Mouse (Mus musculus) layer of hippocampus, postnatal 36 days (tissue): ENCODE measurements around the gene Pou4f2. TPM values are rescaled to one million over a fixed set of nuclear protein-coding genes. Genes with fewer than 3 reads are reported as not detected.

Experiments
- DNase-seq, 2 experiments: peaks; one replicate each; pipeline ENCODE4 v3.0.0; 2022
- total RNA-seq, 2 experiments: library from RNA; stranded (reverse); gene quantifications; 2 replicates each; pipeline ENCODE4 v1.2.3; 2021

The Pou4f2 gene
- not detected for total RNA-seq

DNA sequence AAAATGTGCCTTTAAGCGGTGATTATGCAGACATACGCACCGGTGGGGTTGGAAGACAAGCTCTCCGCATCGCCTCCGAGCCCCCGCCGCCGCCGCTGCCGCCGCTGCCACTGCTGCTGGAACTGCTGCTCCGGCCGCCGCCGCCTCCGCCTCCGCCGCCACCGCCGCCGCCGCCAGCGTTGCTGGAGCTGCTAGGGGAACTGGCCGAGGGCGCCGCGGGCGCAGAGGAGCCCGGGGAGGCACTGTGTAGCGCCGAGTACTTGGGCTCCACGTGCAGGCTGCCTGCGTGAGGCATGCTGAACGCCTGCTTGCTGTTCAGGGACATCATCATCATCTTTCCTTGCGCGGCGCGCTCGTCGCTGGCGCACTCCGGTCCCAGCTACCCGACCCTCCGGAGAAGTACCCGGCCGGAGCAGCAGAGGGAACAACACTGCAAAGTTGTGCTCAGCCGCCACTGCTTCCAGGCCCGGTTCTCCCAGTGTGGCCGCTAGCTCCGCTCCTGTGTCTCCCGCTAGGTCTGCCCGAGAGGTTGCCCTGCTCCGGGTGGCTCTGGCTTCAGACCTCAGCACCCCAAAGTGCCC lies at the start of gene Pou4f2:
Gene Pou4f2, minus strand, starts transcription at position 575 of the 581 bp plus-strand sequence.
- no peak for DNase-seq

DNA sequence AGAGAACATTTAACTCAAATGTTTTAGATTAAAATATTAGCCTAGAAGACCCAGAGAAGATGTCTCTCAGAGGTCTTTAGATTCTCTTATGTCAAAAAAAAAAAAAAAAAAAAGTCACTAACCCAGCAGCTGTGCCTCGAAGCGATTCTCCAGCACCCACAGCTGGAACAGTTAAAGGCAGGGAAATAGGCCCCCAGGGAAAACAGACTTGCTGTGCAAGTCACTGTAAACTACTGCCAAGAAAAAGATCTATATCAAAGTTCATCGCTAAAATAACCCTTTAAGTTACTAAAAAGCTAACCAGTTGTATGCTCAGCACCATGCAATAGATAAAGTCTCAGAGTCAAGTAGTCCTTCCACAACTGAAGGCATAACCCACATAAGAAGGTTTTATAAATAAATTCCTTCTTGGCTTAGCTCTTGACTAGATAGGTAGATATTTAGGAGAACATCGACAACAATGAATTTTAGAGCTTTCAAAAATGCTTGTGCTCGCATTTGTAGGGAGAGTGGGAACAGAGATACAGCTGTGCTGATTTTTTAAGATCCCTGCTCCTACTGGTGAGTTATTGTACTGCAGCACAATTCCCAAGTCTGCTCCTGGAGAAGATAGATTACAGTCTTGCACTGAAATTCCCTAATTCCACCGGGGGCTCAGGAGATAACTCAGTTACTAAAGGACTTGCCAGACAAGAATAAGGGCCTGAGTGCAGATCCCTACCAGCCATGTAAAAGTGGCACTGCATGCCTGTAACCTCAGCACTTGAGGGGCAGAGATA lies 40.8 kb upstream of the Pou4f2 start:
- DNase-seq = no peak

DNA sequence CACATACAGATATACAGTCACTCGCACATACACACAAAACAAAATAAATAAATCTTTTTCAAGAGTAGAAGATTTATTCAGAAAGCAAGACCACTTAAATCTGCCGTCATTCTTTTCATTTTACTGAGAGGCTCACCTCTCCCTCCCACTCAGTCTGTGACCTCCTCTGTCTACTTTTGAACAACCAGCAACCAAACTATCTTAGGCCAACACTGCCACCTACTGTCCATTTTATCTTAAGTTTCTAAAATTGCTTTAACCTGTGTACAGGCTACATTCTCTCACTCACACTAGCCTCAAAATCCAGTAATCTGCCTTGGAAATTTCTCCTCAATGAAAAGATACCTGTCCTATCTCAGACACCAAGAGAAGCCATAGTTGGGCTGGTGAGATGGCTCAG lies 31.4 kb upstream of the Pou4f2 start:
- DNase-seq = no peak

DNA sequence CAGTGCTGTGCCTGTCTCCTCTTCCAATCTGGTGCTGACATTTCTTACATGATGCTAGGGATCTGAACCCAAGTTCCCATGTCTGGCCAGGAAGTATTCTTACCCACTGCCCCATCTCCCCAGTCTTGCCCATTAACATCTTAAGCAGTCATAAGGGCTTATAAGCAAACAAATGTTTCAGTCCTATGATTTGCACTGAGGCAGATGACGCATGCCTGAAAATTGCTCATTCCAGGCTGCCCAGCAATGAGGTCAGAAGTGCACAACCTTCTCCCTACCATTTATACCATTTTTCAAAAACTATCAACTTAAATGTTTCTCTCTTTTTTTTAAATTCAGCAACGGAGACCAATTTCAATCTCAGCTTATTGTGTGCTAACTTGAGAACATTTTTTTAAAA lies 27.5 kb upstream of the Pou4f2 start:
- DNase-seq = no peak

DNA sequence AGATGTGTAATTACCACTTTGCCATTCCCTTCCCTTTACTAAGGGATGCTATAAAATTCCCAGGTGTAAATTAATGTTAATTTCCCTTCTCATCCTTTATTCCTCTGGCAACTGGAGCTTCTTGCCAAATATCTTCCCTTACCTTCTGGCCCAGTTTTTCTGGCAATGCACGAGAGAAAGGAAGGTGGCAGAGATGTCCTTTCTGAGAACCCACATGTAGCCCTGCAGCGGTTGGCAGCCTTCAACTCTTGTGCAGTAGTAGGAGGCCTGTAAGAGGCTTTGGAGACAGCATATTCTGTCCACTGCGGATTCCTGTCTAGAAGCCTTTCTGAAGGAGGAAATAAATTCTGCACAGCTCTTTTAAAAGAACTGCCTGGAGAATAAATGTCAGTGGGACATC lies 20.0 kb upstream of the Pou4f2 start:
- no peak for DNase-seq

DNA sequence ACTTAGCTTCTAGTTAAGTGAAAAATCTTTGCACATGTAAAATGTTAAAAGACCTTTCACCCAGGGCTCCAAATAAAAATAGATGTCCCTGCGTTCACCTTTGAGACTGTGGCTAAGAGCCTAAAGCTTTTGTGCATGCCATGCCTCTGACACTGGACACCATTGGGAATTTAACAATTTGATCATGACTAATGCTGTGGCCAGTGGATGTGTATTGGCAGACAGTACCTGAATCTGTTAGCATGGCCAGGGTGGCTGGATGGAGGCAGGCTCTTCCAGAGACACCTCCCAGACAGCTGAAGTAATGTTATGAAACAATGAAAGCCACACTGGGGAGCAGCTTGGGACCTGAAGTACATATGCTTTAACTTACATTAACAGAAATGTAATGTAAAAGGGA lies 6.3 kb upstream of the Pou4f2 start:
- DNase-seq = no peak

DNA sequence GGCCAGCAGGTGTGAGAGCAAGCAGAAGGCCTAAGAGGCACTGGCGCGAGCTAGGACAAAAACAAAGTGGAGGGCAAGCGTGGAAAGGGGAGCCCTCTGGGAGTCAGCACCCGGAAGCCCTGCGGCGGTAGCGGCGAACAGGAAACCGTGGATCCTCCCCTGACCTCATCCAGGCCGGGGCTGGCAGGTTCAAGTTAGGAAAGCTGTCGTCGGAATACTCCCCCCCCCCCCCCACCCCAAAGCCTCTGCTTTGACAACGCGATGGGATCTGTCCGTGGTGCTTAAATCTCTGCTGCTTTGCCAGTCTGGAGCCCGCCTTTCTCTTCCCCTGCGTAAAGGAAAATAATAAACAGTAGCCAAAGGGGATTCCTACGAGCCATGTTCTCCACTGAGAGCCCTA lies 1.7 kb upstream of the Pou4f2 start:
- DNase-seq = no peak

DNA sequence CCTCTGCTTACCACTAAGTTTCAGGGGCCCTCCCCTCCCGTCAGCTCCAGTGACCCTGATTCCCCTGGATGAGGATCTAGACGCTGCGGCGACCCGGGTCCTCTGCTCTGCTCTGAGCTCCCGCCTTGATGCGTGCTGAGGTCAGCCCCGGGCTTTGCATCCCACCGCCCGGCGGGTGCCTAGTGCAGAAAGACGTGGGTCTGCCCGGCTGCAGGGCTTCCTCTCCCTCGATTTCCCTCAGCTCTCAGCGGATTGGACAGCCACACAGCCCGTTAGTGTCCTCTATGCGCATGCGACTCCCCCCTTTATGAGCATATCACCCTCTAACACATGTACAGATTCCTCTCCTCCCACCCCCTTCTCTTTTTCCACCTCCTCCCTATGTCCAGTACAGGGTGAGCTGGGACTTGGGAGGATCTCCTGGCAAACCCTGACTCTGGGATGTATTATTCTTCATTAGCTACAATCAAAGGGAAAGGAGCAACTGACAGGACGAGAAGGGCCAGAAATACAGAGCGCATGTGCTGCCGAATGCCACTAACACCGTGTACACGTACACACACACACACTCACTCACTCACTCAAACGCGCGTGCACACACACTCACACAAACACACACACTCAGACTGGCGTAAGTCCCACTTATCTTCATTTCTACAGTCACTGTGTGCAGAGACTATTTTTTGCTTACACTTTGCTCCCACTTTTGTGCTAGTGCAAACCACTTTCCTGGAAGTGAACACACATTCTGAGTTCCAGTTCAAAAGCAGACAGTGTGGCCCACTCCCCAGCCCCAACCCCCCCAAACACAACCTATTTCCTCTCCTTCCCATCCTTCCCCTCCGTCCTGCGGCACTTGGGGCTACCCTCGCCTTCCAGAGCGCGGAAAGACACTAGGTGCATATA lies 948 bp upstream of the Pou4f2 start:
- no peak for DNase-seq

DNA sequence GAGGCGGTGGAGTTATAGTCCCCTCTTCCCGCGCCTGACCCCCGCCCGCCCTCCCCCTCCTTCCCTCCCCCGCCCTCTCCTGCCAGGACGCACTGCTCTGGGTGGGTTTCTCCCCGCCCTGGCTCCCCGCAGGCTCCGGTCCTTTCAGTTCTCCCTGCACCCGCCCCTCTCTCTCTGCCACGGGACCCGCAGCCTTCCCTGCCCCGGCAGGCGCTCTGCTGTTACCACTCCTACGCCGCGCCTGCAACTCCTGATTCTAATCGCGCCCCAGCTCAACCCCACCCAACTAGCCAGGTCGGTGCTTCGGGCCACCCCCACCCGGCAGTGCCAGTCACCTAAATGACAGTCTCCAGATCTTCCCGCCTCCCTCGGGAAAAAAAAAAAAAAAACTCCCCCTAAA lies 216 bp upstream of the Pou4f2 start:
- DNase-seq = no peak

DNA sequence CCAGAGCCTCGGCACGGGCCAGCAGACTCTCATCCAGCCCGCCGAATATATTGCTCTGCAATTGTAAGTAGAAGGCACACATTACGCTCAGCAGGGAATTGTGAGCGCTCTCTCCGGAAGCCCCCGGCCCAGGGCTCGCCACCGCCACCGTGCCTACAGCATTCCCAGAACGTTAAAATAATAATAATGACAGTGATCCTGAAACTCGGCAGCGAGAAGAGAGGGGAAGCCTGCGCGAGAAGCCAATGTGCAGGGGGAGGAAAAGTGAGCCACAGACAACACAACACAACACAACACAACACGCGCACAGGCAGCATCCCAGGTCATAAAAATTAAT lies 853 bp downstream of the Pou4f2 start:
- DNase-seq = no peak

DNA sequence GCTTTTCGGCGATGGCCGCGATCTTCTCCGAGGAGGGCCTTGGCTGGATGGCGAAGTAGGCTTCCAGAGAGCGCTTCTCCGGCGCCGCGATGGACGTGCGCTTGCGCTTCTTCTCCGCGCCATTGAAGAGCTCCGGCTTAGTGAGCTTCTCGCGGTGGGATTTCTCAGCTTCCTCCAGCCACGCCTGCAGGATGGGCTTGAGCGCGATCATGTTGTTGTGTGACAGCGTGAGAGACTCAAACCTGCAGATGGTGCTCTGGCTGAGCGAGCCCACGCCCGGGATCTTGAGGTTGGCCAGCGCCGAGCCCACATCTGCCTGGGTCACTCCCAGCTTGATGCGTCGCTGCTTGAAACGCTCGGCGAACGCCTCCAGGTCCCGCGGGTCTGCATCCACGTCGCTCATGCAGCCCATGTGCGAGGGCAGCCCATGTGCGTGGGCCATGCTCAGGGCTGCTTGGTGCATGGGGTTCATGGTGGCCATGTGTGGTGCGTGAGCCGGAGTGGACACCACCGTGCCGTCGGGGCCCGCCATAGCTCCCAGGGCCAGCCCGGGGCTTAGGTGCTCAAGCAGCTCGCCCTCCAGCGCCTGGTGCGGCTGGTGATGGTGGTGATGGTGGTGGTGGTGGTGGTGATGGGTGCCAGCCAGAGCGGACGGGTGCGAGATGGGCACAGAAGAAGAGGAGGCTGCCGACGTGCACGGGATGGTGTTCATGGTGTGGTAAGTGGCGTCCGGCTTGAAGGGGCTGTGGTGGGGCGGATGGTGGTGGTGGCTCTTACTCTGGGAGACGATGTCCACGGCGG lies 1.4 kb downstream of the Pou4f2 start:
- DNase-seq = no peak

DNA sequence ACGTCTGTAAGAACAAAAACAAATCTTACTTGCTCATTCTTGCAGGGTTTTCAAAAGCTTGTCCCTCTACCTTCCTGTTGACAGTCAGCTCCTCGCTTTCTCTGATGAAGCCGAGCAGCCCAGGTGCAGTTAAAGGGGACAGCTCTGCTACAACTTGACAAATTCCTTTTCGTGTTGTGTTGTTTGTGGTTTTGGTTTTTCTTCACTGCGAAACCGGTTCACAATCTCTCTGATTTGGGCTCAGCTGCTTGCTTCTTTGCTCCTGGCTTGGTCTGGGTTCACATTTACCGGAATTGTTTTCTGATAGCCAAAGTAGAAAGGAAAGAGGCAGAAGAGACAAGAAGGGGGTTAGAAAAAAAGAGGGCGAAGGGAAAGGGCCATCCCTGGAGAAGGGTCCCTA lies 2.1 kb downstream of the Pou4f2 start:
- DNase-seq = no peak

DNA sequence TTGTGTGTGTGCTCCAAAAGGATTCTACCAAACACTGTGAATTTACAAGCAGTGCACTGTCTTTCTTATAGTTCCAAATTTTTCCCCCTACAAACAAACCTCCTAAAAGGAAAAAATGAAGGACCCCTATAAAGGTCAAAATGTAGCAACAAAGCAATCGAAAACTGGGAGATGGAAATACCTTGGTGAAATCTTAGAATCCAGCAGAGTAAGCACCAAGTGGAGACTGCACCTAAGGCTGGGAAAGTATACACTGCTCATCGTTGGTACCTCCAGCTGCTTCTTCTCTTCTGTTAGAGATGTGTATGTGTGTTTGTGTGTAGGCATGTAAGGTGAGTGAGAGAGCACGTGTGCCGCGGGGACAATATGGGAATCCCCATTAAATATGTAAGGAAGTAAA lies 3.1 kb downstream of the Pou4f2 start:
- DNase-seq = no peak

DNA sequence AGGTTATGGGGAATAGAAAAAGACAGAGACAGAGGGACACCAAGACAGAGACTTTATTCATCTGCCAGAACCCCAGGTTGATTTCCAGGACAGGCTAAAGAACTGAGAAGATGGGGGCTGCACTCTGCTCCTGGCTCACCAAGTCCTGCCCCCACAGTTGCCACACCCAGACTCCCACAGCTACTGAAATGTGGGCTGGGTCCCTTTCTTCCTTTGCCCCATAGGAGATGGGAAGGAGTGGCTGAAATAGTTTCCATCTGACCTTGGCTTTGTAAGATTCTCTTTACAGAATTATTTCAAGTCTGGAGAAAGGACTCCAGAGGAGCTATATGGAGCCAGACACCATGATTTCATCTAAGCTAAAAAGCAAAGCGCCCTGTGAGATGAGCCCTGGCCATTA lies 4.0 kb downstream of the Pou4f2 start:
- DNase-seq = no peak

DNA sequence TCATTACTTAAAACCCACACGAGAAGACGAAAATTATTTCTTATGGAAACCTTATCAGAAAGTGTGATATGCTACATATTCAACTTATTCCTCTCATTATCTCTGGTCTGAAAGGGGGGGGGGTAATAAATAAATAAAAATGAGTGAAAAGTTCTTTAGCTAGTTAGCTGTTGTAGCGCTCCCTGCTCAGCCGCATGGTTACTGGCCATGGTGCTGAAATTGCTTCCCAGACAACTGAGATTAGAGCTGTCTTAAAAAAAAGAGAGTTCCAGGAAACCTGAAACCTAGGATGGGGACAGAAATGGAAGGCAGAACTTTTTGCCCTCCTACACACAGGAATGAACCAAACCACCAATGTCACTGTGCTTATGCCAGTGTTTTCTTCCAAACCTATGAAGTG lies 5.1 kb downstream of the Pou4f2 start:
- no peak for DNase-seq

DNA sequence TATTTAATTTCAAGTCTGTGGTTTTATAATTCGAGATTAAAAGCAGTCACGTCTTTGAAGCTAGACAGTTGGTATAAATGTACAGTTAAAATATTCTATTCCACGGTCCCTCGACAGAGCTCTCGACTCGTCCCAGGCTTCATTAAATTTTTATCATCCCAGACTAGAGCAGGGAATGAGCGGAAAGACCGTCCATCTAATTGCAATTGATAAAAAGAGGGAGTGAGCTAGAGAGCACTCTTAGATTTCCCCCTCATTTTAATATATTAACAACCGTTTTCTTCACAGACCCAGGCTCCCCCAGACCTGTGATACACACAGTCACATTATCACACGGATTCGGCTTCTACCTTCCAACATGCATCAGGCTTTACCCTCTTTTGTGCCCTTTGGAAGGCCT lies 8.3 kb downstream of the Pou4f2 start:
- no peak for DNase-seq

DNA sequence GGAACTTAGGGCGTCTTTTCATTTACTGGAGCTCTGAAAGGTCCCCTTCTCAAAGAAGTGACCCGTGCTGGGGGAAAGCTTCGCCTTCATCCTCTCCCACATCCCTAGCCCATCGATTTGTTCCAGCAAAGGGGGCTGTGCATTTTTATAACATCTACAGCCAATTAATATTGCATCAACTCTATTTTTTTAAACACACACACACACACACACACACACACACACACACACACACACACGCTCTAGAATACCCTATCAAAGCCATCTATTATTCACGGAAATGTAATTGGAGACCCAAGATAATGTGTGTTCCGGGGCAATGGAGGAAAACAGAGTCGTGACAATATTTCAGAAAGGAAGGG lies 8.7 kb downstream of the Pou4f2 start:
- no peak for DNase-seq

DNA sequence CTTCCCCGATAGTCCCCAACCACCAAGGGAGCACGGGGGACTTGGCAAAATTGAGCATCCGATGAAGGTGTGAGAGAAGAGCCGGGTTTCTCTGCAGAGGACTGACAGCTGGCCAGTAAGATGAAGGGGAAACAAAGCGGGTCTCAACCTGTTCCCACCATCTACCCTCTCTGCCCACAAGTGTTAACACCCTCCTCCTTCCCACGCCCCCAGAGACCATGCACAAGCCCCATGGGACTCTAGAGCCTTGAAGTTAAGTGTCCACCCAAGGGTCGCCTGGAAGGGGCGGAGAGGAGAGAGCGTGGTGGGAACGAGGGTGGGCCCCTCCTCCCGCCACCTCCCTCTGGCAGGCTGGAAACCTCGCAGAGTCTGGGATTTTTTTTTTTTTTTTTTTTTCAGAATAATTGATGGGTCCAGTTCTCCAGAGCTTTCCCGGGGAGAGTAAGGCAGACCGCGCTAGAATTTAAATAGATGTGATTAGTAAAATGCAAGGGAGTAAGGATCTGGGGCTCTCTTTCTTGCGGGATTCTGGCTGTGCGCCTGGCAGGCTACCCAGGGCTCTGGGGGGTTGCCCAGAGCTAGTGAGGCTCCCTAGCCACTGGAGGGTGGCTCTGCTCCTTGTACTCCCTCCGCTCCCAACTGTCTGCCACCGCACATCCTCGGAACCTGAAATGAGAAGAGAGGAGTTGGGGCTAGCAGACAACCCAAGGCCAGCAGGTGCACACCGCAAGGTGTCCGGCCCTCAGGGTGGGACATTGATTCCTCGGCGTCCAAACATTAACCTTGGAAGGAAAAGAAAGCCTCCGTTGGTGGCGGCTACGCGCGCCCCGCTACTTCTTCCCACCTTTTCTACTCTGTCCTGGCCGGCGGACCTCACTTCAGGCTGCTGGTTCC lies 9.3 kb downstream of the Pou4f2 start:
- DNase-seq = no peak

DNA sequence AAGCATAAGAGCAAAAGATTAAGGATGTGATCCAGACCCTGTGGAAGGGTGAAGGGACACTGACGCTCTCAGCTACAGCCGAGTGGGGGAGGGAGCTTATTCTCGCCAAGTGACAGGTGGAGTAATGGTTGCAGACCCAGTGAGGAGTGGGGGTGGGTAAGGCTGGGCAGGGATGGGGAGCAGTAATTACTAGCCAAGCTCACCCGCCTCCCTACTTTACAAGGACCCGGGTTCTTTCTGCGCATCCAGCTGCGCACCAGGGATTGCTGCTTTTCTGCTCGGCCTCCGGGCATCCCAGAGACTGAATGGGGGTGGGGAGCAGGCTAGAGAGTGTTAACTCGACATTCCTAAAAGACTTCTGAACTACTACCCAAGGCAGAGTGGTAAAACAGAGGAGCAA lies 10.0 kb downstream of the Pou4f2 start:
- DNase-seq = no peak

DNA sequence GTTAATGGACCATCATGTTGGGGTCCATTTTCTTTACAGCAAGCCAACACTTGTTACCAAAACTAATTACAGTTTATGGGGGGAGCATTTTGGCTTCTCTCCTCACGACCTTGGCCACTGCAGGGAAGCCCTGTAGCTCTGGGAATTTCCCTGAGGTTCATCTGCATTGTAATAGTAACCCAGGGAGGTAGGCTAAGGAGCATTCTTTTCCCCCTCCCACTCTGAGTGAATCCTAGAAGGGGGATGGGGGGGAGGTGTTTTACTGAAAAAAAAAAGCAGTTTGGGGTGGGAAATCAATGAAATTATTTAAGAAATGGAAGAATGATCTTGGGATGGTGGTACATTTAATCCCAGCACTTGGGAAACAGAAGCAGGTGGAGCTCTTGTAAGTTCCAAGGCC lies 12.5 kb downstream of the Pou4f2 start:
- DNase-seq = no peak

DNA sequence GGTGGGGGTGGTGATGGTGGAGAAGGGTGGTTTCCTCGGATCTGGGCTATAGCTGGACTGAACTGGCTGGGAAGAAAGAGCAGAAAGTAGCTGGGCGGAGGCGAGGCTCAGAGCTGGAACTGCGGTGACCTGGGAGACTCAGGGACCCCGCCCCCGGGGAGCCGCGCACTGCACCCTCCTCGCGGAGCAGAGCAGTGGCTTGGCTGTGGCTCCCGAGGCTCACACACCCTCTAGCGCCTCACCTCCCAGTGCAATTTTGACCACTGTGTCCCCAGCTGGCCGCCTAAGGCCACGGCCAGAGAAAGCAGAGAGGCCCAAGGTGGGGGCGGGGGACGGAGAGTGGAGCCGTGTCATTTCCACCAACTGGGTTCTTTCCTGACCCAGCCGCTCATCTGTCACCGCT lies 16.3 kb downstream of the Pou4f2 start:
- no peak for DNase-seq

DNA sequence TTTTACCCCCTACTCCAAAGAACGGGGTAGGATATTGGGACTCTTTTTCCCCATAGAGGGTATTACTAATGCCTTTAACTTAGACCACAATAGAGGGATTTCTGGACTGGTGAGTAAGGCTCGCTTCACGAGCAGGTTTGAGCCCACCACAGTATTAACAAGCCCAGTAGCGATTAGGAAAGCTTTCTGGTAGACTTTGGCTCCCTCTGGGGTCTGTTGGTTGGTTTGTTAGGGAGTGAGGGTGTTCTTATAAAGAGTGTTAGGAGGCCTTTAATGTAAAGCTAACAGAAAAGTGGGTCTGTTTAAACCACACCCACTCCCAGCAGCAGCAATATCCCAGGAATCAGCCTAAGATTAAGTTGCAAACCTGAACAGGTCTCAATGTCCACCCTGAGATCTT lies 17.2 kb downstream of the Pou4f2 start:
- DNase-seq = no peak
